Comparison of ENCODE assay signal across 21 mouse cellular contexts in genomic region chr9:103599908-103600307, GRCm38 (mm10).
DNase-seq lines count a peak whose midpoint lies in the region; ATAC-seq and TF ChIP-seq lines count a peak whose summit lies in the region.
"Had no signal": no experiment of that assay in that cellular context is flagged by ENCODE, and none has a peak within 500 bp of the region (broad histone marks: within the 10 kb centered on the region; RNA-seq: fewer than 3 reads in every experiment).

No protein-coding gene starts in this region.

- TF ChIP-seq CTCF in kidney, postnatal 0 days (IDR thresholded peaks at IDR 0.05; ENCODE audit: low read depth) = no peak

- no peaks in the 10 kb centered on the region for H3K9me3 ChIP-seq in heart, embryonic 10.5 days
- no peaks in the 10 kb centered on the region for H3K9me3 ChIP-seq in kidney, postnatal 0 days (replicated peaks; ENCODE audit: low read length)
- H3K9me3 ChIP-seq: embryonic facial prominence, embryonic 15.5 days; forebrain, embryonic 10.5 days; hindbrain, embryonic 15.5 days had no signal

- ATAC-seq in kidney, postnatal 0 days (replicated peaks; ENCODE audit: low FRiP score, low read depth) = no peak
- ATAC-seq: forebrain, embryonic 14.5 days; intestine, embryonic 16.5 days had no signal

- H3K27me3 ChIP-seq in heart, embryonic 10.5 days (ENCODE audit: insufficient read depth, poor library complexity, severe bottlenecking) = no peaks in the 10 kb centered on the region
- H3K27me3 ChIP-seq in kidney, postnatal 0 days (ENCODE audit: insufficient read depth, low read length) = no peaks in the 10 kb centered on the region
- H3K27me3 ChIP-seq: embryonic facial prominence, embryonic 15.5 days; hindbrain, embryonic 15.5 days had no signal

- H3K9ac ChIP-seq in kidney, postnatal 0 days (ENCODE audit: low read depth, low read length) = no peak overlapping the region
- H3K9ac ChIP-seq: embryonic facial prominence, embryonic 15.5 days; hindbrain, embryonic 15.5 days had no signal

- peak; percentile 15 for DNase-seq in adrenal gland, postnatal 14 days
- no peak for DNase-seq in adrenal gland, postnatal 10 days
- DNase-seq in heart, embryonic 10.5 days (ENCODE audit: low spot score) = no peak
- DNase-seq in heart, postnatal 4 days = no peak
- DNase-seq in kidney, postnatal 0 days (ENCODE audit: low spot score) = peak; percentile 24
- no peak for DNase-seq in kidney, adult 9 months
- DNase-seq in cerebellum, postnatal 14 days = no peak
- DNase-seq: adrenal gland, postnatal 25 days; B cell, adult 2 months; cerebellum, adult 2 months; cerebellum, postnatal 10 days; embryo, embryonic 11 days; gastrocnemius, adult 2 months; gastrocnemius, postnatal 25 days; kidney, adult 2 months had no signal

- H3K36me3 ChIP-seq in heart, embryonic 10.5 days = peaks cover 24% of the 10 kb centered on the region
- H3K36me3 ChIP-seq in kidney, postnatal 0 days (ENCODE audit: insufficient read depth, low read length) = no peaks in the 10 kb centered on the region
- H3K36me3 ChIP-seq: embryonic facial prominence, embryonic 15.5 days; forebrain, embryonic 10.5 days; hindbrain, embryonic 15.5 days had no signal

- H3K27ac ChIP-seq in heart, embryonic 10.5 days = peak overlapping the region; percentile 67
- H3K27ac ChIP-seq in kidney, postnatal 0 days = no peak overlapping the region
- H3K27ac ChIP-seq: embryonic facial prominence, embryonic 15.5 days; forebrain, embryonic 10.5 days; gastrocnemius, adult 2 months; hindbrain, embryonic 15.5 days had no signal

- no peak overlapping the region for H3K4me3 ChIP-seq in heart, embryonic 10.5 days
- H3K4me3 ChIP-seq in kidney, postnatal 0 days (replicated peaks; ENCODE audit: low read depth, low read length) = no peak overlapping the region
- H3K4me3 ChIP-seq: embryonic facial prominence, embryonic 15.5 days; erythroblast, embryonic 14.5 days; forebrain, embryonic 10.5 days; gastrocnemius, adult 2 months; hindbrain, embryonic 15.5 days had no signal

- WGBS in heart, embryonic 10.5 days = 78% methylated on average over 3 of the region's 3 CpGs
- 69% methylated on average over 3 of the region's 3 CpGs for WGBS in kidney, postnatal 0 days

- peaks cover 55% of the 10 kb centered on the region for H3K4me1 ChIP-seq in heart, embryonic 10.5 days
- no peaks in the 10 kb centered on the region for H3K4me1 ChIP-seq in kidney, postnatal 0 days (replicated peaks; ENCODE audit: insufficient read depth, low read length)
- H3K4me1 ChIP-seq: embryonic facial prominence, embryonic 15.5 days had no signal

- H3K4me2 ChIP-seq in kidney, postnatal 0 days (ENCODE audit: low read length) = no peak overlapping the region
- H3K4me2 ChIP-seq: embryonic facial prominence, embryonic 15.5 days; hindbrain, embryonic 15.5 days had no signal

Comparison
In these comparisons a context has a peak if more than half of its experiments do, and no peak if none do; other contexts are left out.
1. DNase-seq: peak in adrenal gland, postnatal 14 days (single experiment) and kidney, postnatal 0 days (single experiment); none in adrenal gland, postnatal 10 days (single experiment), heart, embryonic 10.5 days (single experiment), heart, postnatal 4 days (single experiment), kidney, adult 9 months (single experiment) and cerebellum, postnatal 14 days (0 of 2).